Mouse (Mus musculus): Measurements from ENCODE around the gene Slc5a2. TPM values are rescaled to one million over a fixed set of nuclear protein-coding genes. Genes with fewer than 3 reads are reported as not detected.

The Slc5a2 gene
- polyA plus RNA-seq, 1 experiment from 2014 or later, result not detected

GRCm38 (mm10) chr7:128320219-128320816, 54.9 kb downstream of the Slc5a2 start:
- Histone ChIP-seq H3K4me1 (ENCODE audit: control insufficient read depth, insufficient read depth, low read length) (no peaks in the 10 kb centered on the region), H3K4me3 (ENCODE audit: low read depth, low read length) (no peak overlapping the region), H3K4me2 (ENCODE audit: low read depth, severe bottlenecking) (no peak overlapping the region), H3K27ac (replicated peaks; ENCODE audit: low read depth, low read length) (no peak overlapping the region), H3K9ac (ENCODE audit: low read length) (no peak overlapping the region), H3K27me3 (ENCODE audit: control insufficient read depth, insufficient read depth, low read length) (no peaks in the 10 kb centered on the region), H3K36me3 (ENCODE audit: control insufficient read depth, insufficient read depth, low read length) (no peaks in the 10 kb centered on the region), H3K9me3 (ENCODE audit: control insufficient read depth, low read length) (no peaks in the 10 kb centered on the region)
- DNase-seq (ENCODE audit: low spot score), result no peak
- 84% methylated on average over 2 of the region's 2 CpGs for WGBS
- ATAC-seq (ENCODE audit: insufficient number of reproducible peaks, low FRiP score, low TSS enrichment, low read depth), result no peak

- H3K4me2 ChIP-seq (ENCODE audit: low read depth, severe bottlenecking), result no peak overlapping the region
- no peaks in the 10 kb centered on the region for H3K9me3 ChIP-seq (ENCODE audit: control insufficient read depth, low read length)
- H3K27ac ChIP-seq (replicated peaks; ENCODE audit: low read depth, low read length), result no peak overlapping the region
- H3K27me3 ChIP-seq (ENCODE audit: control insufficient read depth, insufficient read depth, low read length), result no peaks in the 10 kb centered on the region
- no peak overlapping the region for H3K4me3 ChIP-seq (ENCODE audit: low read depth, low read length)
- no peaks in the 10 kb centered on the region for H3K4me1 ChIP-seq (ENCODE audit: control insufficient read depth, insufficient read depth, low read length)
- ATAC-seq (ENCODE audit: insufficient number of reproducible peaks, low FRiP score, low TSS enrichment, low read depth), result no peak
- H3K36me3 ChIP-seq (ENCODE audit: control insufficient read depth, insufficient read depth, low read length), result no peaks in the 10 kb centered on the region
- H3K9ac ChIP-seq (ENCODE audit: low read length), result no peak overlapping the region
- WGBS, result 48% methylated on average over 7 of the region's 7 CpGs
- peak; percentile 37 for DNase-seq (ENCODE audit: low spot score)
These were observed 55.8 kb downstream of the Slc5a2 start for GRCm38 (mm10) chr7:128321260-128321659.

Small RNA genes within 50 kb of the gene (microRNA-seq; reads per million reads assigned to microRNA genes)
- not detected for gene Mir3103

Other genes with a start within 250 kb of the Slc5a2 start
- gene Itgam, start 203.0 kb upstream of the Slc5a2 start, polyA plus RNA-seq (2014; fragmentation: Nextera tagmentation; extraction: Ambion mirVana), result 0.18 and 0.28 TPM in 2 replicates
- not detected in 2 replicates for gene Gm49368, start 203.0 kb upstream of the Slc5a2 start, polyA plus RNA-seq (2014; fragmentation: Nextera tagmentation; extraction: Ambion mirVana)
- gene Itgax, start 136.1 kb upstream of the Slc5a2 start, polyA plus RNA-seq (2014; fragmentation: Nextera tagmentation; extraction: Ambion mirVana), result not detected in 2 replicates
- gene Itgad, start 111.3 kb upstream of the Slc5a2 start, polyA plus RNA-seq (2014; fragmentation: Nextera tagmentation; extraction: Ambion mirVana), result 0.16 TPM in 1 of 2 replicates, not detected in the other
- 0.70 and 0.92 TPM in 2 replicates for gene Cox6a2, start 59.3 kb upstream of the Slc5a2 start, polyA plus RNA-seq (2014; fragmentation: Nextera tagmentation; extraction: Ambion mirVana)
- gene Armc5, start 28.3 kb upstream of the Slc5a2 start, polyA plus RNA-seq (2014; fragmentation: Nextera tagmentation; extraction: Ambion mirVana), result 9.7 and 10.0 TPM in 2 replicates
- 10.2 and 11.4 TPM in 2 replicates for gene 9130023H24Rik, start 27.6 kb upstream of the Slc5a2 start, polyA plus RNA-seq (2014; fragmentation: Nextera tagmentation; extraction: Ambion mirVana)
- gene Tgfb1i1, start 18.8 kb upstream of the Slc5a2 start, polyA plus RNA-seq (2014; fragmentation: Nextera tagmentation; extraction: Ambion mirVana), result 14.3 and 15.6 TPM in 2 replicates
- 25.4 and 31.0 TPM in 2 replicates for gene BC017158, start 32.5 kb downstream of the Slc5a2 start, polyA plus RNA-seq (2014; fragmentation: Nextera tagmentation; extraction: Ambion mirVana)
- gene Rgs10, start 153.1 kb downstream of the Slc5a2 start, polyA plus RNA-seq (2014; fragmentation: Nextera tagmentation; extraction: Ambion mirVana), result 5.9 and 7.0 TPM in 2 replicates
- gene Tial1, start 196.1 kb downstream of the Slc5a2 start, polyA plus RNA-seq (2014; fragmentation: Nextera tagmentation; extraction: Ambion mirVana), result 39.5 and 42.2 TPM in 2 replicates